Mouse (Mus musculus) adrenal gland, postnatal 14 days (tissue): ENCODE results near the gene Ccnk. TPM values are rescaled to one million over a fixed set of nuclear protein-coding genes. Genes with fewer than 3 reads are reported as not detected.

Experiments used
- DNase-seq: peaks from one replicate; pipeline ENCODE4 v3.0.0; 2021; ENCODE audit warnings: mixed read lengths
- total RNA-seq: library from RNA; stranded (reverse); gene quantifications from 2 replicates; pipeline ENCODE4 v1.2.3, GENCODE M21; 2021

The Ccnk gene
- total RNA-seq, 1 experiment from 2014 or later: 31.7 TPM

DNA sequence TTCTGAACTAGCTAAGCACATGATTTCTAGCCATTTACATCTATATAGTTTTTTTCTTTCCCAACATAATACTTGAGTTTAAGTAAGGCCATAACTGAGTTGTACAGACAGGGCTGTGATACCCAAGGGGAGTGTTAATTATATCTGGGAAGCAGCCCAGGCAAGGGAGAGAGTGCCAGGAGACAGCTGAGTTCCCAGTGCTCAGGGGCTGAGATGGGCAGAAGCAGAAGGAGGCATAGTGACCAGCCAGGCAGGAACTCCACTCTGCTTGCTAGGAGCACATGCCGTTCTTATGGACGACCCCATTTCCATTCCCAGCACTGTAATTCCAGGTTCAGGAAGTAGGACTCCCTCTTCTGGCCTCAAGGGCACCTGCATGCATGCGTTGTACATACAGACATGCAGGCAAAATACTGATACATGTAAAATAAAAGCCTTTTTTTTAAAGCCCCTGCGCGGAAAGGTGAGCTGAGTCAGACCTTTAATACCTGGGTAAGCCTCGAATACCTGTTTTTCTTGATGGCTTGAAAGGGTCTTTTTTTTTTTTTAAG, 8.2 kb downstream of the Ccnk start:
- DNase-seq: no peak

DNA sequence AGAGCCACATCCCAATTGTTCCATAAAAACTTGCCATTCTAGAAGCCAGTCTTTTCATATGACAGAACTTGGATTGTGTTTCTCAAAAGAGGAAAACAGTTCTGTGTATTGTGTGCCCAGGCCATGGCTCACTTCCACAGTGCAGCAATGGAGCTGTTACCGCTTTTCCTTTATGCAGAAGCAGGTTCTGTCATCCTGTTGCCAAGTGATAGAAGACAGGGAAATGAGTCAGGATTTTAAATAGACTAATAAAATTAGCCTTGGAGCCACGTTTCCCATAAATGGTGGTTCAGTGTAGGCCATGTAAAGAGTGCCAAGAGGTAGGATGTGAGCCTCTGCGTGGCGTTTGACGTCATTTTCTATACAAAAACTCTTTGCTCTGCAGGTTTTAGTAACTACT, 14.5 kb downstream of the Ccnk start:
- DNase-seq: no peak

DNA sequence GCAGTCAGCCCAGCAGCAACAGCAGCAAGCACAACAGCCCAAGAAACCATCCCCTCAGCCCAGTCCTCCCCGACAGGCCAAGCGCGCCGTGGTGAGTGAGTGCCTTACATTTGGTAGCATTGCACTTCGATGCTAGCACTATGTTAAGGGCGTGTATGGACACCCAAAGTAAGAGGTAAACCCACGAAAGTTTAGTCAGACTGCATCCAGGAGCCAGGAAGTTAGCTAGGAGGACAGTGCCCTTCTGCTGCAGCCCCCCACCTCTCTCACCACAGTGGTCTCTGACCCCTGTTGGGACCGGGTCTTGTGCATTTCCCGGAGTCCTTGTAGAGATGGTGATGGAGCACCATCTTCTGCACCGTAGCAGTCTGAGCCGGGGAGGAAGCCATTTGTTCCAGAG, 16.4 kb downstream of the Ccnk start:
- DNase-seq: no peak

DNA sequence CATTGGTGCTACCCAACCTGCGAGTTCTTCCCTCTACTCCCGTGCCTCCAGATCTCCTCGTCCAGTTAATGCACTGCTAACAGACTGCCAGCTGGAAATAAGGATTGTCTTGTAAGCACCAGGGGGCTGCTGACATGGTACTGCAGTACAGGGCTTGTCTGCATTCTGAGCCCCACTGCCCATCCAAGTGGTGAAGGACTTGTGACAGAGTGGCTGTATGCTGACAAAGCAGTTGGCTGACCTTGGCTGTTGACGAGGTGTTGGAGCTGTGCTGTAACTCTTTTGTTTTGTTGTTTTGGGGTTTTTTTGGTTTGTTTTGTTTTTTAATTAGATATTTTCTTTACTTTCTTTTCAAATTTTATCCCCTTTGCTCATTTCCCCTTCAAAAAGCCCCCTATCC, 19.1 kb downstream of the Ccnk start:
- peak; percentile 43 for DNase-seq

DNA sequence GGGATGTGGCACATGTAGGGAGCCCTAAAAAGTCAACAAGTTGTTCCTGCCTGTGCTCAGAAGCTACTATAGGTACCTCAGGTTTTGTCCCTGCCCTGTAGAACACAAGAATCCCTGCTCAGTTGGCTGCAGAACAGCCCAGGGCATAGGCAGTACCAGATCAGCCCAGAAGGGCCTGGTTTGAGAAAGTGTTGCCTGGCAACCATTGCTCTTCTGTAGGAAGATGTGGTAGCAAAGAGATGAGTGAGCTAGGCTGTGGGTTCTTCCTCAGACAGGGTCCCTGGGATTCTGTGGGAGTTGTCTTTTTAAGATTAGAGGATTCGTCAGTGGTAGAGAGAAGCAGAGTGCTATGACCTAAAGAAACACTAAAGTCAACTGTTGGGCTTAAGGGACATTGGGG, 20.7 kb downstream of the Ccnk start:
- no peak for DNase-seq

DNA sequence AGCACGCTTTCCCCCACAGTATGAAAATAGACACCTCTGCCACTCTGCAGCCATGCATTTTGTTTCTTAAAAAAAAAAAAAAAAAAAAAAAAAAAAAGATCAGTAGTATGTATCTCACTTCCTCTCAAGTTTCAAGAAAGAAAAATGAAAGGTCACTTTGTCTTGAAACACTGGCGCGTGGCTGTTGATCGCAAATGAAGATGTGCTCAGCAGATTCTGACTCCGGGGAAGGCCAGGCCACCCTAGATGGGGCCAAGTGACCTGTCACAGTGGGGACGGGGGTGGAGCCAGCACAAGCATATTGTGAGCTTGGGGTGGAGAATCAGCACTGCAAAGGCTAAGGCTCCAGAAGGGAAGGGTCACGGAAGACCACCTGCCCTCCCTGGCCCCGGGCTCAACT, 24.5 kb downstream of the Ccnk start:
- no peak for DNase-seq

DNA sequence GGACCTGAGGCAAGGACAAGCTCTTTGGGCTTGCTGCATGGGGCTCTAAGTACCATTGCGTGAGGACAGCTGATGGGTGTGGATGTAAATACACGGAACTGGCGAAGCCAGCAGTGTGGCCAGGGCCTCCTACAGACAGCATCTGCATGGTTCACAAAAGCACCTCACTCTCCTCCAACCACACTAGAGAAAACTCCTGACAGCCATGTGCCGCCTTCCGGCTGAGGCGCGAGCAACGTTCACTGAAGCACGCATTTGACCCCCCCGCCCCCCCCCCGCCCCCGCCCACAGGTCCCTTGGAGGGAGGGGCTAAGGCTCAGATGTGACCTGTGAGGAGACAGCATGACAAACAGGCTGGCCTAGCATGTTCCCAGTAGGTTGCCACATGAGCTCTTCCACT, 25.6 kb downstream of the Ccnk start:
- no peak for DNase-seq

DNA sequence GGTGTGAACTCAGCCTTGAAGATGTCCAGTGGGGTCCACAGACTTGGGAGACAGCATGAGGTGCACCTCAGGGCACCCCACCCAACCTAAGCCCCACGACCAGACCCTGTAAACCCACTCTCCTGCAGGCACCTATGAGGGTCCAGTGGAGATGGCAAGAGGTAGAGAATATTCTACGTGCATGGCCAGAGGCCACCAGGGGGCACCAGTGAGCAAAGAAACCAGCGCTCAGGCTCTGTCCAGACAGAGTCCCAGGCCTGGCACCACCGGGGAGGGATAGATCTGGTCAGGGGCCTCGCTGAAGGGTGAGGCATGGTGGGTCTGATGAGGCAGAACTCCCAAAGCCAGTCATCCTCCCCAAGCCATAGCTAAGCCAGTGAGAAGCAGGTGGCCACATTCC, 27.3 kb downstream of the Ccnk start:
- peak; percentile 90 for DNase-seq

DNA sequence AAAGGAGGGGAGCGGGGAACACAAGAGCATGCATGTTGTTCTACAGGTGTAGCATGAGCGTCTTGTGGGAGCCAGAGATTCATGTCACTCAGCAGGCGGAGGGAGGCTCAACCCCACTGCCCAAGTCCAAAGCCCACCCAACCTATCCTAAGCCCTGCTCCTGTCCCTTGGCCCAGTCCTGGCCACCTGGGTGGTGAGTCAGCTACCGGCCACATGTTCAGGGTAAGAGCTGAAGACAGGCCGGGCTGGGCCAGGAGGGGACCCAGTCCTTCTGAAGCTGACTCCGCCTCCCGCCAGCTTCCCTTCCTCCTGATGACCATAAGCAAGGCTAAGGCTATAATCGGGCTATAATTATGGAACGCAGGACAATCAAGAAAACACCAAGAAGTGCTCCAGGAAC, 28.8 kb downstream of the Ccnk start:
- no peak for DNase-seq

DNA sequence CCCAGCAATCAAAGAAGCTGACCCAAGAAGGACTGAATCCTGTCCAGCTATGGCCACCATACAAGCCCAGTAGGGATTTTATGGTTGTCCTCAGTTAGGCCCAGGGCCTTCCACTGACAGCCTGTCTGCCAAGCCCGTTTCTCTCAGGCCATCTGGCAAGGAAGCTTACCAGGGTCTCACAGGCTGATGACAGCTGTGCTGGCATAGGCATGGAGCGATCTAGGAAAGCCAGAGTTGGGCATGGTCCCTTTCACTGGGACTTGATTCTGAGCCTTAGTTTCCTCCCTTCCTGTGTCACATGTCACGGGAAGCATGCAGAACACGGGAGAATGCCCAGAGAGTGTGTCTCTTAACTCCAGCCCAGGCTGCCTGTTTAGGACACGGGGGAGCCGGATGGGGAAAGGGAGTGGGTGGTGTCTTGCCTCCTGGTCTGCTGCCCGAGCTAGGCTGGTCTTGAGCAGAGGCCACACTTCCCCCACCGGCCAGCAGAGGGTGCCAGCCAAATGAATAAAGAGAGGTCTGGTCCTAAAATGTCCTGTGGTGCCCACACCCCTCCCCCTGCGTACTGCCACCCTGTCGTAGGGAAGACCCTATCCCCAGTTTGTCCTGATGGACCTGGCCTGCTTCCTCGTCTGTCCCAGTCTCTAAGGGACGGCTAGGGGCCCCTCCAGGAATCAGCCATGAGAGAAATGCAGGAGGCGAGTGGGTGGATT, 29.5 kb downstream of the Ccnk start:
- DNase-seq: peak; percentile 83

DNA sequence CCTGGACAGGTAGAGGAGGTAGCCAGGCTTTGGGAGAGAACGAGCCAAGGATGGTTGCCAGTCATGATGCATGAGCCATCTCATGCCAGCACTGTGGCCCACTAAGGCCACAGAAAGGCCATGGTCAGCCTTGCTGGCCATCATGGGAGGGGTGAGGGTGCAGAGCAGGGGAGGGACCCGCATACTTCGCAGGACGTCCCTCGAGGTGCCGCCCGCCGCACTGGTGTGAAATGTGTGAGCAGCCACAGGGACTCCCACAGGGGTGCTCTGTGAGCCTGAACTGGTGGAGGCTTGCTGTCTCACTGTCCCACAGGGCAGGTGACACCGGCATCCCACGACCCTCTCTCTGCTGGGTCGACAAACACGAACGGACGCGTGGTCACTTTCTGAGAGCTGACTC, 31.2 kb downstream of the Ccnk start:
- DNase-seq: no peak

DNA sequence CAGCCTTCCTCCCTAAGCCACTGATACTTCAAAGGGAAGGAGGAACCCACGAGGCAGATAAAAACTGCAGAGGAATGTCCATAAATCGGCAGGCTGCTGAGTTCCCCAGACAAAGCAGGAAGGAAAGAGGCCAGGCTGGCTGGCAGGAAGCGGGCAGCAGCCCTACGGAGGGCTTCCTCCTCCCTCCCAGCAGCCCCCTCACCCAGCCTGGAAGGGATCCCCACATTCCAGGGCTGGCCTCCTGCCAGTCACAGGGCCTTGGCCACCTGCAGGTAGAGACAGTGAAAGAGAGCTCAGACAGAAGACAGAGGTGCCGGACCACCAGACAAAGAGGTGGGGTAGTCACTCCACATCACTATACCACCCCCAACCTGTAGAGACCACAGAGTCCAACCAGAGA, 32.7 kb downstream of the Ccnk start:
- peak; percentile 32 for DNase-seq

DNA sequence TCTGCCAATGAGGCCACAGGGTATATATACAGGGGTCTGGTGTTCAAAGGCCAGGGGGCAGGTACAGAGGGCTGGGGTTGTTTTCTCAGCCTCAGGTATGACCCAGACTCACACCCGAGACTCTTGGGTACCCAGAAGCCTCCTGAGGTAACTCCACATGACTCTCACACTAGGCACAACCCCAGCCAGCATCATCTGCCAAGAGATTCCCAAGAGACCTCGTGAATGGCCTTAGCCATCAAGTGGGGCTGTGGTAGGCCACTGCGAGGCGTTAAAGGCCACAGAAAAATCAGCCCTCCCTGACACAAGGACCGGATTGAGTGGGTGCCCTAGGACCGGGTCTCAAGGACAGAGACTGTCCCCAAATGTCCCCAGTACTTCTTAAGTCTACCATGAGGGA, 33.1 kb downstream of the Ccnk start:
- peak; percentile 57 for DNase-seq

DNA sequence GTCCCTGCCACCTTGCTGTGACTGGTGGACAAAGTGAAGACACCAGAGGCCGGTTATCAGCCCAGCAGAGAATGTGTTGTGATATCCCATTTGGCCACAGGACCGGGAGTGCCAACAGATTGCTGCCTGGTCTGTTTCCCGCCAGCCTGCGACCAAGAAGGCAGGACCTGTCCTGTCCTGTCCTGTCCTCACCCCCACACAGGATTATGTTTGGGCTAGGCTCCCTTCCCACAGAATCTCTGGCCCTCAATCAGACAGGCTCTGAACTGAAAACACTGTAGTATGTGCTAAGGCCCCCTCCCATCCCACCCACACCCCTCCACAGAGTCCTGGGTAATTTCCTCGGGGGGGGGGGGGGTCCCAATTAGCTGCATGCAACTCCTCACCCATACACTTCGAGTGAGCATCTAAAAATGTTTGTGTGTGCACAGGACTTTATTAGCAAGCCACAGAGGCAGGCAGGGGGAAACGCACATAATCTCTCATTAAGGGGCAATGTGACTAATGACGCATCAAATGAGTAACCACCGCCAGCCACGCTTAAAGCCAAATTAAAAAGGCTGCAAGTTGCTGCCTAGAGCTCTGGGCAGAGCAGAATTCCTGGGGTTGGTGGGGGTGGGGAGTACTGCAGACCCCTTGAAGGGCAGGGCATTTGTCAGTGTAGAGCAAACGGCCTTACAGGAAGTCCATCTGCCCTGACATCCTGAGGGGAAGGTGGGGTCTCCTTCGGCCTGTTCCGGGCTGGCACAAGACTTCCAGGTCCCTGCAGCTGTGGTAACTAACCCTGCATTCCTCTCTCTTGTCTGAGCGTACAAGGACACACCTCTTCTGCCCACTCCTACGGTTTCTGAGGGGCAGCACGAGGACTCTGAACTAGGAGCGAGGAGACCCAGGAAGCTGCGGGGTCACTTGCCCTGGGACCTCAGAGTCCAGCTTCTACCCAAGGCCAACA, 34.0 kb downstream of the Ccnk start:
- DNase-seq: no peak

DNA sequence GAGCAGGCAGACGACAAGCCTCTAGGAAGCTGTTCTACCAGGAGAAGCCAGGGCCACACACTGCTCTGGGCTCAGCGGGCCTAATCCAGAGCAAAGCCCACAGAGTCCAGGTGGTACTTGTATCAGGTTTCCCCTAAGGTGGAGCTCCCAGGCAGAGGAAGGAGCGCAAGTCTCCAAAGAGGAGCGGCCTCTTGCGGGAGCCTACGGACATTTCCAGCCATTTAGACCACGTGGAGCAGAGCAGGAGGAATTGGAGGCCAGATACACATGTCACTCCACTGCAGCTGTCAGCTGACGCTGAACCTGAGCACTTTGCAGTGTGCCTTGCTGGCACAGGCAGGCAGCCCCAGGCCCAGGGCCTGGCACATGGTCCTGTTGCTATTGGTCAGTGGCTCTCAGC, 35.7 kb downstream of the Ccnk start:
- DNase-seq: no peak

DNA sequence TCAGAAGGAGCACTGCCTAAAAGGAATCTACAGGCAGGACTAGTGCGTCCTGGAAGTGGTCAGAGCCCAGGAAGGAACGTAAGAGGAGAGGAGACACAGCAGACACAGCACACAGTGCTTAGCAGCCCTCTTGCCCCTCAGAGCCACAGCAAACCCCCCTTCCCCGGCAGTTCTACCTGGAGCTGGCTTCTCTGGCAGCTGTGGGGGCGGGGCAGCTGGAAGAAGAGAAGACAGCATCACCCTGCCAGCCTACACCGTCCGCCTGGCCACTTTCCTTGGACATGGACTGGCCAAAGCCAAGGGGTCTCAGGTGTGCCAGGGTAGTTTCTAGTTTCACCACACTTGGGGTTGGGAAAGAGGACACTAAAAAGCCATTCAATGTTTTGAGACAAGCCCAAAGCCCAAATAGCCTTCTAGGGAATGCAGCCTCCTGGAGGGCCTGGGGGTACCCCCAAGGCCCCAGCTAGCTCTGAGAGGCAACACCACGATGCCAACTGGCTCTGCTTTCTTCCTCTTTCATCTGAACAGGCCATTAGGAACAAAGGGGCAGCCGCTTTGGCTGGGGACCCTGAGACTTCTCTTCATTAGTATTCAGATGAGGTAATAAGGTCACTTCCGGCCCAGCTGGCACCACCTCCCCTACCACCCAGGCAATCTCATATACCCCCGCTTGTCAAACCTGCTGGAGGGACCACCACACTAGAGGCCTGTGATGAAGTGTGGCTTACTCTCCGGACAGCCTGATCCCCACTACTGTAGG, 37.4 kb downstream of the Ccnk start:
- DNase-seq: no peak

DNA sequence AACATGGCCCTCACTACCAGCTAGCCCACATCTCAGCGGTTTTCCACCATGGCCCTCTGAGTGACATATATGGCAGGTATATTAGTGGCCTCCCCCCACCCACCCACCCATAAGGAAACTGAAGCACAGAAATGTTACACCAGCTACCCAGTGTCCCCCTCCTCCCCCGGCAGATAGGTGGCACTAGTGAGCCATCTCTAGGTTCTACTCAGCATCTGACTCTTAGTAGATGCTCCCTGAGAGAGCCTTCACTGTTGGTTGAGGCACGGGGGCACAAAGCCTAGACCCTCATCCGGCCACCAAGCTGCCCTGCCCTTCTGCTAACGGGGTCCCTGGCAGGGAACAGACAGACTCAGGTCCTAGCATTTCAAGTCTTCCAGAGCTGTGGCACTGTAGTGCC, 38.2 kb downstream of the Ccnk start:
- peak; percentile 82 for DNase-seq

DNA sequence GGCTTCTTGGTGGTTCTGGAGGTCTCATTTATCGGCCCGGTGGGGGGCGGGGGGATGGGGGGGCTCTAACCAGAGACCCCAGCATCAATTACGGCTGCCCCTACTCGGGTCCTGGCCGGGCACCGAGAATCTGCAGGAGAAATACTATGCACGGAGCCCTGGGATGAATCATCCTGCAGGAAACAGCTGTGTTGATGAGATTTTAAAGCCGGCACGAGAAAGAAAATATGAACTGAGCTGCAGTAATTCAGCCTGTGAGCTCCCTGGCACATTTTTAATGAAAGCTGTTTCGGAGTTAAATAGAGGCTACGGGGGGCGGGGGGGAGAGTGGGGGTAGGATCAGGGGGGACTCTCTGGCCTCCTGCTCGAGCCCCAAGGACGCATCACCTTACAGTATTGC, 39.8 kb downstream of the Ccnk start:
- no peak for DNase-seq

DNA sequence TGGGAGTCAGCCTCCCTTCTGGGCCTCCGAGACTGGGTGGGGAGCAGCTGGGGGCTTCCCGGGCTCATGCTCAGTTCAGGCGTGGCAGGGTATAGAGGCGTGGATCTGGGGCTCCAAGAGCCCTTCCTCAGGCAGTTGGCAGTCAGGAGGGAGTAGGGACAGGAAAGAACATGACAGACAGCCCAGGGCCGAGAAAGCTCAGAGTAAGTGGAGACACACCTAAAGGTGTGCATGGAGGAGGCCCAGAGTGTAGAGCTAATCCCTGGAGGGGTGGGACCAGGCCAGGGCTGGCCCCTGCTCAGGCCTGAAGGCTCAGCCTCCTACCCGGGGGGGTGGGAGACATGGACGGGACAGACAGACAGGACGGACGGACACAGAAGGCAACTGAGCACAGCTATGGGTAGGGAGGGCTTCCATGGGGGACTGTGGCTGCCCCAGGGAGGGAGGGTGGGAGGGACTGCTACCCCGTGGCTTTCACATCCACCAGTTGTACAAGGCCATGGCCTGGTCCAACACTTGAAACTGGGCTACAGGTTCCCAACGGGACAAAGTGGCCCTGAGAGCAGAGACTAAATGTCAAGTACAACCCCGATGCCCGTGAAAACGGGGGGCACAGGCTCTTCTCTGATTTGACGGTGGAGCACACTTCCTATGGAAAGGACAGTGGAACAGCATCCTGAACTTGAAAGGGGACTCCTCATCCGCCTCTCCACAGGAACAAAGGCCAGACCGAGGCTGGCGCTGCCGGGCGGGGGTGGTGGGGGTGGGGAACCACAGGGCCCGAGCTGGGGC, 40.6 kb downstream of the Ccnk start:
- no peak for DNase-seq

DNA sequence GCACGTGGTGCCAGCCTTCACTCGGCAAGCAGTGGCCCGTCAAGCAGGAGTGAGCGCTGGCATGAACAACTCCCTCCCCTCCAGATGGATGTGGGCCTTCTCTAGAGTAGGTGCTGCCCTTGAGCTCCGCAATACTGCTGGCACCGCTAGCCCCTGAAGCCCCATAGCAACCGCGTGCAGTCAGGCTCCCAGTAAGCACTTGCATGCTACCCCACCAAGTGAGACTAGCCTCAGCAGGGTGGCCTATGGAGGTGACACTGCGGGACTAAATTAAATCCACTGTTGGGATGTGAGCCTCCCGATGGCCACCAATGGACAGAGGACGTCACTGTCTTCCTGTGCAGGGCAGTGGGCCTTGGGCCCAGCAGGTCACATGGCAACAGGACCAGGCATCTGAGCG, 41.2 kb downstream of the Ccnk start:
- DNase-seq: peak; percentile 59

DNA sequence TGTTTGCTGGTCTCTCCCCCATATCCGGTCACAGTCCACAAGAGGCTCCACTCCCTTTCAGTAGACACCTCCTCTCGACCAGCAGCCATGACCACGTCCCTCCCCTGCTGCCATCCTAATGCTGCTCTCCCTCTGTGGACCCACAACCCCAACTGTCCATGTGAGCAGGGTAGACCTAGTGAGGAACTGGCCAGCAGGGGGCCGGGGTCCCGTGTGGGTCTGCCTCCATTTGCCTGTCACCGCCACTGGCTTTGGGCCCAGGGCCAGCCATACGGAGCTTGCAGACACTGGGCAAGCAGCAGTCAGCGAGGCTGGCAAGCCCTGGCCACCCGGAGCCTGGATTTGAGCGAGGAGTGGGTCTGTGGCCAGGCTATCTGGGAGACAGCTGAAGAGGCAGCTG, 41.8 kb downstream of the Ccnk start:
- DNase-seq: no peak

DNA sequence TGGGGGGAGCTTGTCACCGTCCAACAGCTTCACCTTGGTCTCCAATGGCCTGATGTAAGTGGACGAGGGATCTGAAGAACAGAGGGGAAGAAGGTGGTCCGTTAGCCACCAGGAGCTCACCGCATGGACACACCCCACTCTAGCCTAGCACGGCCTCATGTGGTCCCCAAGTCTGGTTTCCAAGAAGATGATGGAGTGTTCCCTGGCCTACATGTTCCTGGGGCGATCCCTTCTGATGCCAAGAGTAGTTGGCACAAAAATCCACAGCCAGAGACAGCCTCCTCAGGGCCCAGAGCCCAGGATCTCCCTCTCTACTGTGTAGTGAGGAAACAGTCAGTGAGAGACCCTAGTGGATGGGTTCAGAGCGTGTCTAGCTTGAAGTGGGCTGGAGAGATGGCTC, 42.3 kb downstream of the Ccnk start:
- DNase-seq: no peak
